ENCODE assay signal across 9 mouse cellular contexts in the genomic region with DNA sequence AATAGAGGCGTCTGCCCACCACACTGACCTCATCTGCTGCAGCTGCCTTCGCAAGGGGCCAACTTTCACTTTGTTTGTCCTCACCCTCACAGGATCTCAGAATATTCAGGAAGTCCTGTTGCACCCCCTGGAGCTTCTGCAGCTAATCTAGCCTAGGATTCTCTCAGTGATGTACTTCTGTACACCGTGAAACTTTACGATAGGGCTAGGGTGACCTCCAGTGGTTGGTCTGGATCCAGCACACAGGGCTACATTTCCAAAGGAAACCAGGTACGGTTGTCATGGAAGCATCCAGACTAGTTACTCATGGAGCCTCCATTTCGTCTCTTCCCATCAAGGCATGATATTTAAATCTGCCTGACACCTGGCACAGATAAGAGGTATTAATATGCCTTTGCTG. TPM values are rescaled to one million over a fixed set of nuclear protein-coding genes. Genes with fewer than 3 reads are reported as not detected.
DNase-seq lines count a peak whose midpoint lies in the region; ATAC-seq lines count a peak whose summit lies in the region.
"Had no signal": no experiment of that assay in that cellular context is flagged by ENCODE, and none has a peak within 500 bp of the region (broad histone marks: within the 10 kb centered on the region; RNA-seq: fewer than 3 reads in every experiment).

No protein-coding gene starts in this region.

- 0 out of 2 replicates have a peak, but pooled peaks cover 3% of the 10 kb centered on the region for H3K4me1 ChIP-seq in forebrain, embryonic 15.5 days
- H3K4me1 ChIP-seq in hindbrain, embryonic 13.5 days (replicated peaks): no peaks in the 10 kb centered on the region
- H3K4me1 ChIP-seq: liver, embryonic 13.5 days had no signal

- DNase-seq in NIH3T3 (ENCODE audit: low read depth): peak; percentile 71
- DNase-seq in c-Kit-positive CD71-negative TER-119-negative erythroid progenitor cells, embryonic 14.5 days (ENCODE audit: low read depth): peak; percentile 18
- peak; percentile 79 to 89 for DNase-seq in layer of hippocampus, postnatal 14 days (ENCODE audit: low spot score in 2 of 2)
- DNase-seq in lung, postnatal 25 days (ENCODE audit: low spot score): peak; percentile 24
- peak; percentile 89 to 92 for DNase-seq in right cerebral cortex, adult 2 months (ENCODE audit: low spot score in 2 of 2)
- DNase-seq in thymus, postnatal 25 days: no peak
- DNase-seq: liver, embryonic 13.5 days had no signal

- no peak overlapping the region for H3K4me2 ChIP-seq in forebrain, embryonic 15.5 days (replicated peaks)
- no peak overlapping the region for H3K4me2 ChIP-seq in hindbrain, embryonic 13.5 days
- H3K4me2 ChIP-seq: liver, embryonic 13.5 days had no signal

- H3K9ac ChIP-seq in forebrain, embryonic 15.5 days (replicated peaks): no peak overlapping the region
- no peak overlapping the region for H3K9ac ChIP-seq in hindbrain, embryonic 13.5 days
- H3K9ac ChIP-seq: liver, embryonic 13.5 days had no signal

- H3K4me3 ChIP-seq in forebrain, embryonic 15.5 days: no peak overlapping the region
- no peak overlapping the region for H3K4me3 ChIP-seq in hindbrain, embryonic 13.5 days
- H3K4me3 ChIP-seq: liver, embryonic 13.5 days had no signal

- no peaks in the 10 kb centered on the region for H3K36me3 ChIP-seq in forebrain, embryonic 15.5 days
- H3K36me3 ChIP-seq in hindbrain, embryonic 13.5 days: no peaks in the 10 kb centered on the region
- H3K36me3 ChIP-seq: liver, embryonic 13.5 days had no signal

- no peak overlapping the region for H3K27ac ChIP-seq in forebrain, embryonic 15.5 days (replicated peaks)
- no peak overlapping the region for H3K27ac ChIP-seq in hindbrain, embryonic 13.5 days
- H3K27ac ChIP-seq: liver, embryonic 13.5 days had no signal

- WGBS in forebrain, embryonic 15.5 days: 36% methylated on average over 6 of the region's 6 CpGs
- WGBS in hindbrain, embryonic 13.5 days: 38% methylated on average over 6 of the region's 6 CpGs

- no peaks in the 10 kb centered on the region for H3K27me3 ChIP-seq in forebrain, embryonic 15.5 days
- no peaks in the 10 kb centered on the region for H3K27me3 ChIP-seq in hindbrain, embryonic 13.5 days
- H3K27me3 ChIP-seq: liver, embryonic 13.5 days had no signal

- ATAC-seq in forebrain, embryonic 15.5 days (replicated peaks): peak; percentile 90
- peak; percentile 92 for ATAC-seq in hindbrain, embryonic 13.5 days (ENCODE audit: low FRiP score)

- H3K9me3 ChIP-seq in forebrain, embryonic 15.5 days: no peaks in the 10 kb centered on the region
- no peaks in the 10 kb centered on the region for H3K9me3 ChIP-seq in hindbrain, embryonic 13.5 days
- H3K9me3 ChIP-seq: liver, embryonic 13.5 days had no signal

RNA-seq across cellular contexts. Expression of a gene that starts 15.5 kb away (rescaled TPM):
- 0.42 and 0.93 TPM in 2 replicates for polyA plus RNA-seq in forebrain, embryonic 15.5 days (2015; fragmentation: Nextera tagmentation; extraction: Ambion mirVana)
- 1.9 and 2.7 TPM in 2 replicates for polyA plus RNA-seq in hindbrain, embryonic 13.5 days (2015; fragmentation: Nextera tagmentation; extraction: Ambion mirVana)
- total RNA-seq in layer of hippocampus, postnatal 14 days (2021): not detected

RNA-seq across cellular contexts. Expression of a gene that starts 30.9 kb away (rescaled TPM):
- polyA plus RNA-seq in forebrain, embryonic 15.5 days (2015; fragmentation: Nextera tagmentation; extraction: Ambion mirVana): 74.6 and 74.7 TPM in 2 replicates
- 70.4 and 72.1 TPM in 2 replicates for polyA plus RNA-seq in hindbrain, embryonic 13.5 days (2015; fragmentation: Nextera tagmentation; extraction: Ambion mirVana)
- total RNA-seq in layer of hippocampus, postnatal 14 days (2021): 10 to 100 TPM; 38.0 to 38.6 TPM
